Mouse (Mus musculus): ENCODE data around the gene Cdh18.

- TF ChIP-seq CTCF (IDR thresholded peaks at IDR 0.05; ENCODE audit: extremely low read depth, insufficient read depth, low read length) (no peak), POLR2A (IDR thresholded peaks at IDR 0.05; ENCODE audit: extremely low read depth, insufficient read depth, low read length) (no peak)
These were observed 588.1 kb downstream of the Cdh18 start for GRCm38 (mm10) chr15:23136971-23137370.

All from cortical plate, adult 2 months (tissue).